Mouse (Mus musculus): ENCODE data around the gene Lingo3. TPM values are rescaled to one million over a fixed set of nuclear protein-coding genes. Genes with fewer than 3 reads are reported as not detected.
A peak's percentile ranks its signal among the peaks of the same experiment; 100 is the strongest.

Gene Lingo3
- total and polyA plus RNA-seq, 3 experiments: not detected

DNA sequence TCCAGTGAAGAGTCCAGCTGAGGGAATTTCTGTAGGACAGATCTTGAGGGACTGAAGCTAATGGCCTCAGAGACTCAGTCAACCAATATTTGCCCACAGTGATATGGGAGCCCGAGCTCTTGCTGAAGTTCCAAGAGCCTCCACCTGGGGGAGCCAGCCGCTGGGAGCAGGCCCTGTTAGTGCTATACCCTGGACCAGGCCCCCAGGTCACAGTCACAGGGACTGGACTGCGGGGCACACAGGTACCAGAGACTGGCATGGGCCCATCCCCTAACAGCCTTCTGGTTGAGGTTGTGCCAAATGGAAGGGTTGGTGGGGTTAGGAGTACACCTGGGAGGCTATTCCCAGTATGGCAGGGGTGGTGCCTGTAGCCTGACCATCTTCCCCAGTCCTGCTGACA lies 37.9 kb downstream of the Lingo3 start (continued):
- TF ChIP-seq MEF2A (IDR thresholded peaks at IDR 0.05; ENCODE audit: extremely low read depth, insufficient replicate concordance, low read depth, low read length, poor library complexity, severe bottlenecking): no peak
- TF ChIP-seq MYB (IDR thresholded peaks at IDR 0.05; ENCODE audit: low read depth, low read length): no peak
- no peak for TF ChIP-seq NELFE (IDR thresholded peaks at IDR 0.05; ENCODE audit: low read depth, low read length)
- no peak; a peak in 1 of 4 replicates for TF ChIP-seq POLR2A (IDR thresholded peaks at IDR 0.05; ENCODE audit: control insufficient read depth in 1 of 2, insufficient read depth in 1 of 2, low read depth in 1 of 2, low read length in 2 of 2, poor library complexity in 1 of 2)
- TF ChIP-seq HCFC1 (IDR thresholded peaks at IDR 0.05; ENCODE audit: low read depth, low read length): peak; percentile 11; the same call in 1 of the 2 replicates
- TF ChIP-seq ZNF384 (IDR thresholded peaks at IDR 0.05; ENCODE audit: low read depth, low read length): no peak
- peak; percentile 44; the same call in 1 of the 2 replicates for TF ChIP-seq BHLHE40 (IDR thresholded peaks at IDR 0.05; ENCODE audit: borderline replicate concordance, low read depth, low read length)
- no peak for TF ChIP-seq KAT2A (conservative IDR thresholded peaks at IDR 0.05; ENCODE audit: low read depth, low read length)
- no peak for TF ChIP-seq CHD2 (IDR thresholded peaks at IDR 0.05; ENCODE audit: low read length)
- no peak for TF ChIP-seq RCOR1 (IDR thresholded peaks at IDR 0.05; ENCODE audit: low read depth, low read length)
- TF ChIP-seq TAL1 (IDR thresholded peaks at IDR 0.05; ENCODE audit: low read length): no peak
- TF ChIP-seq MXI1 (IDR thresholded peaks at IDR 0.05; ENCODE audit: low read depth, low read length): no peak
- no peak for TF ChIP-seq USF2 (IDR thresholded peaks at IDR 0.05; ENCODE audit: borderline replicate concordance in 1 of 2, insufficient read depth in 1 of 2, low read depth in 1 of 2, low read length in 2 of 2)
- TF ChIP-seq E2F4 (IDR thresholded peaks at IDR 0.05; ENCODE audit: borderline replicate concordance, low read depth, low read length): no peak
- TF ChIP-seq SIN3A (IDR thresholded peaks at IDR 0.05; ENCODE audit: low read length): peak; percentile 48
- peak; percentile 15; the same call in 1 of the 2 replicates for TF ChIP-seq TCF12 (IDR thresholded peaks at IDR 0.05; ENCODE audit: low read depth, low read length)
- peak; percentile 74 to 87 (median 83) for TF ChIP-seq CTCF (IDR thresholded peaks at IDR 0.05 in 2 of 3, conservative IDR thresholded peaks at IDR 0.05 in 1 of 3; ENCODE audit: control insufficient read depth in 1 of 3, insufficient read depth in 1 of 3, low read depth in 2 of 3, low read length in 3 of 3, poor library complexity in 1 of 3, severe bottlenecking in 1 of 3)
- no peak for TF ChIP-seq POLR2AphosphoS2 (IDR thresholded peaks at IDR 0.05; ENCODE audit: low read length)

DNA sequence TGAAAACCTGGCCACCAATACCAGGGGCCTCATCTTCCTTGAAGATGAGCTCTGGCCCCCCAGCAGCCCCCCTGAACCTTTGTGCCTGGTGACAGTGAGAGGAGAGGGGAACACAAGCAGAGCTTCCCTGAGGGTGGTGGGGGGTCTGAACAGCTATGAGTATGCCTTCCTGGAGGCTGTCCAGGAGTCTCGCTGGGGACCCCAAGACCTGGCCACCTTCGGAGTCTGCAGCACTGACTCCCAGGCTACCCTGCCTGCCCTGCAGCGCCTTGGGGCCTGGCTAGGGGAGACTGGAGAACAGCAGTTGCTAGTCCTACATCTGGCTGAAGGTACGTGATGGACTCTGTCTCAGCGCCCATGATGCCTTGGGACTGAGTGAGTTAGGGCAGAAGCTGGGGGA lies 38.5 kb downstream of the Lingo3 start:
- TF ChIP-seq EP300 (IDR thresholded peaks at IDR 0.05; ENCODE audit: low read depth in 1 of 2, low read length in 2 of 2): no peak
- TF ChIP-seq POLR2AphosphoS5 (IDR thresholded peaks at IDR 0.05; ENCODE audit: borderline replicate concordance, low read depth, low read length): no peak
- no peak for TF ChIP-seq ELF1 (IDR thresholded peaks at IDR 0.05; ENCODE audit: low read depth, low read length)
- TF ChIP-seq MEF2A (IDR thresholded peaks at IDR 0.05; ENCODE audit: extremely low read depth, insufficient replicate concordance, low read depth, low read length, poor library complexity, severe bottlenecking): no peak
- TF ChIP-seq MAX (IDR thresholded peaks at IDR 0.05; ENCODE audit: low read length): no peak
- no peak for TF ChIP-seq JUND (IDR thresholded peaks at IDR 0.05; ENCODE audit: low read depth, low read length)
- no peak; the same call in 1 of the 2 replicates for TF ChIP-seq POLR2AphosphoS2 (IDR thresholded peaks at IDR 0.05; ENCODE audit: low read length)
- no peak for TF ChIP-seq TAL1 (IDR thresholded peaks at IDR 0.05; ENCODE audit: low read length)
- TF ChIP-seq KAT2A (conservative IDR thresholded peaks at IDR 0.05; ENCODE audit: low read depth, low read length): no peak
- no peak for TF ChIP-seq HCFC1 (IDR thresholded peaks at IDR 0.05; ENCODE audit: low read depth, low read length)
- TF ChIP-seq UBTF (IDR thresholded peaks at IDR 0.05; ENCODE audit: borderline replicate concordance, insufficient read depth, low read depth, low read length): no peak
- TF ChIP-seq CHD1 (IDR thresholded peaks at IDR 0.05; ENCODE audit: low read depth, low read length): no peak
- no peak for TF ChIP-seq NELFE (IDR thresholded peaks at IDR 0.05; ENCODE audit: low read depth, low read length)
- no peak for TF ChIP-seq MYC (IDR thresholded peaks at IDR 0.05; ENCODE audit: low read depth, low read length)
- TF ChIP-seq RAD21 (IDR thresholded peaks at IDR 0.05; ENCODE audit: low read depth, low read length): no peak
- TF ChIP-seq SIN3A (IDR thresholded peaks at IDR 0.05; ENCODE audit: low read length): no peak
- TF ChIP-seq TCF12 (IDR thresholded peaks at IDR 0.05; ENCODE audit: low read depth, low read length): no peak
- no peak for DNase-seq (ENCODE audit: low read depth, low spot score)
- Histone ChIP-seq H3K27me3 (ENCODE audit: control insufficient read depth in 1 of 2, insufficient read depth in 2 of 2, low read length in 2 of 2) (no peaks in the 10 kb centered on the region), H3K4me3 (ENCODE audit: control insufficient read depth in 1 of 2, insufficient read depth in 1 of 2, low read depth in 2 of 2, low read length in 2 of 2) (no peak overlapping the region), H3K36me3 (ENCODE audit: control insufficient read depth in 1 of 2, insufficient read depth in 2 of 2, low read length in 2 of 2) (no peaks in the 10 kb centered on the region), H3K79me2 (ENCODE audit: control insufficient read depth, insufficient read depth, low read length, poor library complexity) (peaks cover 12% of the 10 kb centered on the region), H3K27ac (ENCODE audit: control insufficient read depth, low read depth, low read length) (no peak overlapping the region), H3K9me3 (replicated peaks; ENCODE audit: insufficient read depth, low read length) (no peaks in the 10 kb centered on the region), H3K9ac (ENCODE audit: control insufficient read depth, low read depth, low read length, poor library complexity, severe bottlenecking) (no peak overlapping the region), H3K4me1 (ENCODE audit: control insufficient read depth in 1 of 2, insufficient read depth in 2 of 2, low read length in 2 of 2) (peaks cover 0 to 7% of the 10 kb centered on the region in 2 experiments; a peak in 1 of 4 replicates)

Measured in MEL (cell line).